Mouse (Mus musculus) forebrain, embryonic 16.5 days (tissue): ENCODE data around the gene Ptpn14. TPM values are rescaled to one million over a fixed set of nuclear protein-coding genes. Genes with fewer than 3 reads are reported as not detected.

Experiments used
- ATAC-seq: fragments of 200-750 bp; cut with Nextera tagmentation; 2 replicates; pipeline ENCODE4 v1.8.0; 2017; ENCODE audit warnings: mild to moderate bottlenecking, moderate library complexity
- H3K27ac ChIP-seq: fragments of 300-500 bp; sonication (generic); 2 replicates; pipeline ENCODE4 v1.5.1; 2014; ENCODE audit warnings: low read length, control low read depth
- H3K27me3 ChIP-seq: fragments of 300-500 bp; sonication (generic); replicated peaks from 2 replicates; pipeline ENCODE4 v1.6.1; 2014; ENCODE audit warnings: low read length; ENCODE audit not compliant: control insufficient read depth, insufficient read depth
- H3K36me3 ChIP-seq: fragments of 300-500 bp; sonication (generic); 2 replicates; pipeline ENCODE4 v1.6.1; 2014; ENCODE audit not compliant: control insufficient read depth, insufficient read depth
- H3K4me1 ChIP-seq: fragments of 300-500 bp; sonication (generic); replicated peaks from 2 replicates; pipeline ENCODE4 v1.6.1; 2014; ENCODE audit warnings: low read length; ENCODE audit not compliant: control insufficient read depth, insufficient read depth
- H3K4me2 ChIP-seq: fragments of 300-500 bp; sonication (generic); 2 replicates; pipeline ENCODE4 v1.6.1; 2014; ENCODE audit warnings: mild to moderate bottlenecking, low read length, control low read depth
- H3K4me3 ChIP-seq: fragments of 300-500 bp; sonication (generic); replicated peaks from 2 replicates; pipeline ENCODE4 v1.5.1; 2014; ENCODE audit warnings: mild to moderate bottlenecking, low read length, control low read depth
- H3K9ac ChIP-seq: fragments of 300-500 bp; sonication (generic); replicated peaks from 2 replicates; pipeline ENCODE4 v1.6.1; 2014; ENCODE audit warnings: low read depth, low read length, control low read depth
- H3K9me3 ChIP-seq: fragments of 300-500 bp; sonication (generic); 2 replicates; pipeline ENCODE4 v1.6.1; 2016; ENCODE audit warnings: low read length; ENCODE audit not compliant: control insufficient read depth
- WGBS: fragments of 180-500 bp; shearing (Covaris S2); extraction: QIAGEN DNeasy Blood & Tissue Kit; methylation state at CpG from one replicate; pipeline ENCODE4 v1.1.7; 2014; 5-methylcytosine and 5-hydroxymethylcytosine counted together
- polyA plus RNA-seq: library from polyadenylated mRNA; unstranded; fragments of >200 nt; fragmentation: Nextera tagmentation; extraction: Ambion mirVana; gene quantifications from 2 replicates; pipeline ENCODE4 v1.2.1, GENCODE M21; 2015

The Ptpn14 gene
- polyA plus RNA-seq, 1 experiment from 2014 or later: 0.85 TPM

DNA sequence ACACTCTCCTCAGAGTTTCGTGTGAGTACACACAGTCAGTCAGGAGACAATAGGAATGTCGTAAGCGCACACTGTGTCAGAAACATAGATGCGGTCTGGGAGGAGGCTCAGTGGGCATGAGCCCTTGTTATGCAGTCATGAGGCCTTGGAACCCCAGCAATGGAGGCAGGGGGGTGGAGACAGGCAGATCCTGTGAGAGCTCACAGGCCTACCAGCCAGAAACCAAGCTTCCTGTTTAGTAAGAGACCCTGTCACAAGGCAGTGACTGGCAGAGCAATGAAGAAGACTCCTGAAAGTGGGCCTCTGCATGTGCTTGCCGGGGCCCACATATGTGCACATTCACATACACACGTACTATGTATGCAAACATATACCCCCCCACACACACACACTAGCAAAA lies 79.9 kb downstream of the Ptpn14 start:
- ATAC-seq: no peak
- no peak overlapping the region for H3K27ac ChIP-seq
- no peak overlapping the region for H3K9ac ChIP-seq
- no peak overlapping the region for H3K4me3 ChIP-seq
- no peaks in the 10 kb centered on the region for H3K9me3 ChIP-seq
- no peaks in the 10 kb centered on the region for H3K36me3 ChIP-seq
- H3K27me3 ChIP-seq: 0 out of 2 replicates have a peak, but pooled peaks cover 4% of the 10 kb centered on the region
- H3K4me2 ChIP-seq: no peak overlapping the region
- WGBS: 90% methylated on average over 6 of the region's 6 CpGs
- no peaks in the 10 kb centered on the region for H3K4me1 ChIP-seq

DNA sequence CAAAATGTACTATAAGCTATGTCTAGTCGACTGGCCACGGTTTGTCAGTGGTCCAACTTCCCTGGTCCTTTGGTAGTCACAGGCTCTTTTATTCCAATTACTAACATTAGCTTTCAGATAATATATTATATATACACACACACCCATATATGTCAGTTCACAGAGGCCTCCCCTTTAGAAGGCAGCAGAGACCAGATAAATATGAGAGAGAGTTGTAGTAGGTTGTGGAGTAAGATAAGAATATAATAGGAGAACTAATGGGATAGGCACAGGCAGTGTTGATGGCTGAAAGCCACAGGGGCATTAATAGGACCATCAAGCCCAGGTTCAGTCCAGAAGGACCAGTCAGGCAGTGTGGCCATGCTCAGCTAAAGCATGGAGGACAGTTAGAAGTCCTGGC lies 80.4 kb downstream of the Ptpn14 start:
- Histone ChIP-seq H3K4me1 (no peaks in the 10 kb centered on the region), H3K4me2 (no peak overlapping the region), H3K27me3 (0 out of 2 replicates have a peak, but pooled peaks cover 4% of the 10 kb centered on the region), H3K4me3 (no peak overlapping the region), H3K9ac (no peak overlapping the region), H3K36me3 (no peaks in the 10 kb centered on the region), H3K9me3 (no peaks in the 10 kb centered on the region), H3K27ac (no peak overlapping the region)
- WGBS: 94% methylated on average over 2 of the region's 2 CpGs
- ATAC-seq: no peak

DNA sequence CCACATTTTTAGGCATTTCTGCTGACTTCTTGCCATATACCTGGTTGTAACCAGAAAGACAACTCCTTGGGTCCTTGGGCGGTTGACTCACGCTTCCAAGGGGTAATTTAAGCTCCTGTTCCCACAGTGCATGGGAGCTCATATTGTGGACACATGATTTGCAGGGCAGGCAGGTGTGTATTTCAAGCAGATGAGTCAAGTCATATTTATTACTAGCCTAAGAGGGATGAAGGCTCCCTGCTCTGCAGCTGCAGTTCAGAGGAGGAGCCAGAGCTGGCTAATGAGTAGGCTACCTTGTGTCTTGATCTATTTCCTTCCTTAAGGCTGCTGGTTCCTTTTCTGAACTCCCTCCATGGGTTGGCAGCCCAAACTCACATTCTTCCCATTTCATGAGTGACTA lies 83.7 kb downstream of the Ptpn14 start:
- H3K4me3 ChIP-seq: no peak overlapping the region
- H3K9ac ChIP-seq: no peak overlapping the region
- H3K4me1 ChIP-seq: no peaks in the 10 kb centered on the region
- 93% methylated on average over 2 of the region's 2 CpGs for WGBS
- H3K4me2 ChIP-seq: no peak overlapping the region
- no peak for ATAC-seq
- no peaks in the 10 kb centered on the region for H3K36me3 ChIP-seq
- H3K9me3 ChIP-seq: no peaks in the 10 kb centered on the region
- H3K27me3 ChIP-seq: no peaks in the 10 kb centered on the region
- no peak overlapping the region for H3K27ac ChIP-seq

DNA sequence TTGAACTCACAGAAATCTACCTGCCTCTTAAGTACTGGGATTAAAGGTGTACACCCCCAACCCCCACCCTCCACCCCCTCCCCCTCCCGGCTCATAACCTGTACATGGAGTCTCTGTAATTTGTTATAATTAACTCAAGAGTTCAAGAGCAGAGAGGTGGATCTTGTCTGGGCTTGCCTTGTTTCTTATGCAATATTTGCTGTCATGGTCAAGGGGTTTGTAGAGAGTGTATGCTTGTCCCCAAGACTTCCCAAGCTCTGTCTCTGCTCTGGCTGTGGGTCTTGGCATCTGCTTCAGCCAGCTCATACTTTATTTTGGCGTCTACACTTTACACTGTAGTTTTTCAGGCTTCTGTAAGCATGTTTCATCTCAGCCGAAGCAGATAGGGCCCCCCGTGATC lies 86.3 kb downstream of the Ptpn14 start:
- 0 out of 2 replicates have a peak, but pooled peaks cover 6% of the 10 kb centered on the region for H3K4me1 ChIP-seq
- no peak overlapping the region for H3K4me3 ChIP-seq
- no peak for ATAC-seq
- H3K27ac ChIP-seq: no peak overlapping the region
- no peak overlapping the region for H3K9ac ChIP-seq
- no peak overlapping the region for H3K4me2 ChIP-seq
- H3K27me3 ChIP-seq: no peaks in the 10 kb centered on the region
- WGBS: 92% methylated on average over 4 of the region's 4 CpGs
- no peaks in the 10 kb centered on the region for H3K9me3 ChIP-seq
- no peaks in the 10 kb centered on the region for H3K36me3 ChIP-seq

DNA sequence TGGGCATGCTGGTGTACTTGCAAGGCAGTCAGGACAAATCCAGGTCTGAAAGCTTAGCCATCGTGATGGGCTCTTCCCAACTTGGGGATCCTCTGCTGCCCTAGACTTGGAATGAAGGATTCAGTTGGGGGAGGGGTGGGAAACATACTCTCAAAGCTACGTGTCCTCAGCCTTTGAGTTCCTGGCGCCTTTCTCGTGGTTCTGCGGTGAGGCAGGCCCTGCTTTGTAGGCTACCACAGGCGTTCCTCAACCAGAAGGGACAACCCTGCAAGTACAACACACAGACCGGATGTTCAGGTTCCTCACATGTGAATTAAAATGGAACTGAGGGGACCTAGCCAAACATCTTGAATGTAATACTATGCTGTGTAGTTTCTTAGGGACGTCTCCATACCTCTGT lies 89.0 kb downstream of the Ptpn14 start:
- Histone ChIP-seq H3K36me3 (no peaks in the 10 kb centered on the region), H3K27ac (no peak overlapping the region), H3K9ac (no peak overlapping the region), H3K4me2 (no peak overlapping the region), H3K27me3 (no peaks in the 10 kb centered on the region), H3K4me3 (no peak overlapping the region), H3K9me3 (no peaks in the 10 kb centered on the region), H3K4me1 (0 out of 2 replicates have a peak, but pooled peaks cover 6% of the 10 kb centered on the region)
- 87% methylated on average over 8 of the region's 8 CpGs for WGBS
- ATAC-seq: no peak

DNA sequence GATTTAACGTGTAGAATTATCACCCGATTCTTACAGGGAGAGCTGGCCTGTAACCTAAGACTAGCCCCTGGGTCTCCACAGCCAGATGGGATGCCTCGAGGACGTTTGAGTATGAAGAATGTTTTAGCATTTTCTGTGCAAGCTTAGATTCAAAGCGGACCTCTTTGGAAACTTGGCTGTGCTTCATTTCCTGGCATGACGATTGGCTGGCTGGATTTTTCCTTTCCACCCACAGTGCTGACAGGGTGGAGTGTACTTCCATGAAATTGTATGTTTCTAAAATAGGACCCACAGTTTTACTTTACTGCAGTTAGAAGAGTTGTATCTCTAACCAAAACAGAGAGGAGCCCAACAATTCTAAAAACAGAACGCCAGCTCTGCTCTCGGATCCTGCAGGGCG lies 89.7 kb downstream of the Ptpn14 start:
- Histone ChIP-seq H3K36me3 (no peaks in the 10 kb centered on the region), H3K27me3 (no peaks in the 10 kb centered on the region), H3K4me3 (no peak overlapping the region), H3K4me2 (no peak overlapping the region), H3K4me1 (0 out of 2 replicates have a peak, but pooled peaks cover 6% of the 10 kb centered on the region), H3K9ac (no peak overlapping the region), H3K9me3 (no peaks in the 10 kb centered on the region), H3K27ac (no peak overlapping the region)
- ATAC-seq: no peak
- WGBS: 74% methylated on average over 9 of the region's 9 CpGs

DNA sequence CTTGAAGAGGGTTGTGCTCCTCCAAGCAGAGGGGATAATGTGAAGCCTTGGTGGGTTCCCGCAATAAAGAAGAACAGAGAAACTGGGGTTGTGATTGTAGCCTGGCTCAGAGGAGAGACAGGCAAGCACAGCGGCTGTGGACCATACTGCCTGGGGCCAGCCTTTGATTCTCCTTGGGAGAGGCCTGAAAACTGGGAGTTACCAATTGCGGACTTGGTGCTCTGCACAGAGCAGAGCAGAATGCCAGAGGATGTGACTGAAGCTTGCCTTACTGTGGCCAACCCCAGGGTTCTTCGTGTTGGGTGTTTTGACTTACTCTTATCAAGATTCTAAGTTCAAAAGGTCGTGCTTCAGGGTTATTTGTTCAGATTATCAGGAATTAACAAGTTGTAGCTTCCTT lies 92.0 kb downstream of the Ptpn14 start:
- Histone ChIP-seq H3K4me2 (no peak overlapping the region), H3K27ac (no peak overlapping the region), H3K4me1 (0 out of 2 replicates have a peak, but pooled peaks cover 6% of the 10 kb centered on the region), H3K9me3 (no peaks in the 10 kb centered on the region), H3K27me3 (no peaks in the 10 kb centered on the region), H3K4me3 (no peak overlapping the region), H3K9ac (no peak overlapping the region), H3K36me3 (no peaks in the 10 kb centered on the region)
- ATAC-seq: no peak
- 75% methylated on average over 5 of the region's 5 CpGs for WGBS

DNA sequence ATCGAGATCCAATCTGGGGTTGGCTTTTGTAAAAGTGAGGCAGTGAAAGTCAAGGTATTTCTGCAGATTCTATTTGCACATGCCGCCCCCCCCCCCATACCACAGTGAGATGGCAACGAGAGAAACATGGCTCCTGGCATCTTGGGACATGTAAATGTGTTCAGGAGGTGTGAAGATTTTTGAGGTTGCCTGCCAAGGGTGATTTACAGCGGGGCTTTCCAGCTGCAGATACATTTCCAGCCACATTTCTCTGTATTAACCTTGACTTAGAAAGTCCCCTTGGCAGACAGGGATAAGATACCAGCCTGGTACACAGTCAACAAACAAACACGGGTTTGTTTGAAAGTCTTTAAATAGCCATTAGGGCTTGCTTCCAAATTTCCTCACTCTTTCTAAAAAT lies 96.4 kb downstream of the Ptpn14 start:
- ATAC-seq: no peak
- Histone ChIP-seq H3K4me2 (no peak overlapping the region), H3K9ac (no peak overlapping the region), H3K4me3 (no peak overlapping the region), H3K27me3 (no peaks in the 10 kb centered on the region), H3K27ac (no peak overlapping the region), H3K4me1 (no peaks in the 10 kb centered on the region), H3K9me3 (no peaks in the 10 kb centered on the region), H3K36me3 (no peaks in the 10 kb centered on the region)
- 80% methylated on average over 5 of the region's 5 CpGs for WGBS

DNA sequence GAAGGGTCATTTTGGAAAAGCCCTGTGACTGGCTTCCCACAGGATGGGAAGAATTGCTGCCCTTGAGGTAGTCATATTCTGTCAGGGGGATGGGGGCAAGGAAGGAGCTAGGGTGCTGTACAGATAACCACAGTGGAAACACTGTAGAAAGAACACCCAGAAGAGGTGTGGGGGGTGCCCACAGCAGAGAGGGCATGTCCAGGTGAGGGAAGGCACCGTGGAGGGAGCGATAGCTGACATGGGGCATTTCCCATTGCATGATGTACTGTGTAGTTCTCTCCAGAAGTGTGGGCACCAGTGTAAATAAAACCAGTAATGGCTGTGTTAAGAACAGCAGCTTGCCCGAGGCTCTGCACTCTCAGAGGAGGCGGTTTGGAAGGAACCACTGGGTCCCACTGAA lies 102.3 kb downstream of the Ptpn14 start:
- no peak for ATAC-seq
- Histone ChIP-seq H3K4me2 (no peak overlapping the region), H3K27me3 (no peaks in the 10 kb centered on the region), H3K27ac (no peak overlapping the region), H3K9me3 (no peaks in the 10 kb centered on the region), H3K4me1 (no peaks in the 10 kb centered on the region), H3K36me3 (no peaks in the 10 kb centered on the region), H3K9ac (no peak overlapping the region), H3K4me3 (no peak overlapping the region)
- 58% methylated on average over 4 of the region's 4 CpGs for WGBS

DNA sequence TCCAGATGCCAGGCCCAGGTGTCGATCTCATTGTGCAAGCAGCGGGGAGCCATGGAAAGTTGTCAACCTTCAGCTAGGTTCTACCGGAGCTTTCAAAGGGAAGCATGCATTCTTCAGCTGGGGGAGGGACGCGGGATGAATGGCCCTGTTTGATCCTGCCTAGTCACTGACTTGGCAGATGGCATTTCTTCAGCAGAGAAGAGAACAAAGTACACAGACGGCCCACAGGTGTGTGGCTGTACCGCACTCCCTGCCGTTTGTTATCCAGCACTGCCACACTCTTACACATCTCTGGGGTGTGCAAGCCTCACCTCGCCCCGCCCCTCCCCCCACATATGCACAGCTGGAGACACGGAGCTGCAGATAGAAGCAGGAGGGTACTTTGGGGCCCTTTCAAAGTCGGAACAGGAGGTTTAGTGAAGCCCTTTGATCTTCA lies 102.7 kb downstream of the Ptpn14 start:
- Histone ChIP-seq H3K9me3 (no peaks in the 10 kb centered on the region), H3K27me3 (no peaks in the 10 kb centered on the region), H3K36me3 (no peaks in the 10 kb centered on the region), H3K4me2 (no peak overlapping the region), H3K4me1 (no peaks in the 10 kb centered on the region), H3K4me3 (no peak overlapping the region), H3K9ac (no peak overlapping the region), H3K27ac (no peak overlapping the region)
- 20% methylated on average over 12 of the region's 12 CpGs for WGBS
- no peak for ATAC-seq
